Mouse (Mus musculus): ENCODE results near the gene A2ml1. TPM values are rescaled to one million over a fixed set of nuclear protein-coding genes. Genes with fewer than 3 reads are reported as not detected.
"Not testable (repeated sequence)": the region's sequence is repeated elsewhere in the genome, so short reads cannot be mapped to it uniquely, and the experiment has no call there.

A2ml1 gene
- 1.4 and 3.5 TPM in 2 replicates for polyA plus RNA-seq (2015; fragmentation: Nextera tagmentation; extraction: Ambion mirVana)

GRCm38 (mm10) chr6:128581508-128581907 lies at the start of gene A2ml1:
TSS of gene A2ml1 (minus strand) at chr6:128581608.
- Histone ChIP-seq H3K4me2 (ENCODE audit: low read length) (no peak within 1 kb of the TSS), H3K36me3 (ENCODE audit: control insufficient read depth, insufficient read depth, low read length) (no peaks in the 10 kb centered on the region), H3K27ac (ENCODE audit: low read length) (no peak within 1 kb of the TSS), H3K4me1 (ENCODE audit: control insufficient read depth, insufficient read depth, low read length) (no peaks in the 10 kb centered on the region), H3K27me3 (ENCODE audit: control insufficient read depth, insufficient read depth, low read depth, low read length) (no peaks in the 10 kb centered on the region), H3K9ac (ENCODE audit: low read depth, low read length) (no peak within 1 kb of the TSS), H3K4me3 (ENCODE audit: low read depth, low read length) (no peak within 1 kb of the TSS), H3K9me3 (replicated peaks; ENCODE audit: control insufficient read depth, low read length, poor library complexity, severe bottlenecking) (no peaks in the 10 kb centered on the region)
- no peak for ATAC-seq
- 84% methylated on average over 11 of the region's 11 CpGs for whole genome bisulfite sequencing

GRCm38 (mm10) chr6:128629771-128630739 lies 48.6 kb upstream of the A2ml1 start:
- H3K4me1 ChIP-seq (ENCODE audit: control insufficient read depth, insufficient read depth, low read length); H3K4me3 ChIP-seq (ENCODE audit: low read depth, low read length); H3K9ac ChIP-seq (ENCODE audit: low read depth, low read length); H3K27me3 ChIP-seq (ENCODE audit: control insufficient read depth, insufficient read depth, low read depth, low read length); H3K9me3 ChIP-seq (replicated peaks; ENCODE audit: control insufficient read depth, low read length, poor library complexity, severe bottlenecking); H3K36me3 ChIP-seq (ENCODE audit: control insufficient read depth, insufficient read depth, low read length); H3K27ac ChIP-seq (ENCODE audit: low read length); H3K4me2 ChIP-seq (ENCODE audit: low read length): not testable (repeated sequence)
- ATAC-seq, result peak; percentile 97
- 58% methylated on average over 12 of the region's 13 CpGs for WGBS

- 95% methylated on average over 6 of the region's 6 CpGs for WGBS
- not testable (repeated sequence) for H3K27ac ChIP-seq (ENCODE audit: low read length); H3K36me3 ChIP-seq (ENCODE audit: control insufficient read depth, insufficient read depth, low read length); H3K4me3 ChIP-seq (ENCODE audit: low read depth, low read length); ATAC-seq; H3K4me1 ChIP-seq (ENCODE audit: control insufficient read depth, insufficient read depth, low read length); H3K27me3 ChIP-seq (ENCODE audit: control insufficient read depth, insufficient read depth, low read depth, low read length); H3K9me3 ChIP-seq (replicated peaks; ENCODE audit: control insufficient read depth, low read length, poor library complexity, severe bottlenecking); H3K9ac ChIP-seq (ENCODE audit: low read depth, low read length); H3K4me2 ChIP-seq (ENCODE audit: low read length)
Measured at GRCm38 (mm10) chr6:128625246-128625645, 43.8 kb upstream of the A2ml1 start.

GRCm38 (mm10) chr6:128624425-128624824 lies 43.0 kb upstream of the A2ml1 start:
- 86% methylated on average over 4 of the region's 4 CpGs for WGBS
- Histone ChIP-seq H3K4me1 (ENCODE audit: control insufficient read depth, insufficient read depth, low read length) (no peaks in the 10 kb centered on the region), H3K9me3 (replicated peaks; ENCODE audit: control insufficient read depth, low read length, poor library complexity, severe bottlenecking) (no peaks in the 10 kb centered on the region), H3K4me2 (ENCODE audit: low read length) (no peak overlapping the region), H3K27ac (ENCODE audit: low read length) (no peak overlapping the region), H3K4me3 (ENCODE audit: low read depth, low read length) (no peak overlapping the region), H3K36me3 (ENCODE audit: control insufficient read depth, insufficient read depth, low read length) (no peaks in the 10 kb centered on the region), H3K9ac (ENCODE audit: low read depth, low read length) (no peak overlapping the region), H3K27me3 (ENCODE audit: control insufficient read depth, insufficient read depth, low read depth, low read length) (no peaks in the 10 kb centered on the region)
- no peak for ATAC-seq

GRCm38 (mm10) chr6:128623433-128623832 lies 42.0 kb upstream of the A2ml1 start, which contains the start of gene Klrb1a:
TSS of gene Klrb1a (minus strand) at chr6:128623533.
- H3K27me3 ChIP-seq (ENCODE audit: control insufficient read depth, insufficient read depth, low read depth, low read length); H3K9me3 ChIP-seq (replicated peaks; ENCODE audit: control insufficient read depth, low read length, poor library complexity, severe bottlenecking); H3K9ac ChIP-seq (ENCODE audit: low read depth, low read length); ATAC-seq; H3K4me3 ChIP-seq (ENCODE audit: low read depth, low read length); H3K4me1 ChIP-seq (ENCODE audit: control insufficient read depth, insufficient read depth, low read length); H3K4me2 ChIP-seq (ENCODE audit: low read length); H3K36me3 ChIP-seq (ENCODE audit: control insufficient read depth, insufficient read depth, low read length); H3K27ac ChIP-seq (ENCODE audit: low read length): not testable (repeated sequence)
- 97% methylated on average over 5 of the region's 5 CpGs for WGBS

- Histone ChIP-seq H3K4me3 (ENCODE audit: low read depth, low read length) (no peak overlapping the region), H3K36me3 (ENCODE audit: control insufficient read depth, insufficient read depth, low read length) (no peaks in the 10 kb centered on the region), H3K27me3 (ENCODE audit: control insufficient read depth, insufficient read depth, low read depth, low read length) (no peaks in the 10 kb centered on the region), H3K27ac (ENCODE audit: low read length) (no peak overlapping the region), H3K4me1 (ENCODE audit: control insufficient read depth, insufficient read depth, low read length) (no peaks in the 10 kb centered on the region), H3K9ac (ENCODE audit: low read depth, low read length) (no peak overlapping the region), H3K4me2 (ENCODE audit: low read length) (no peak overlapping the region), H3K9me3 (replicated peaks; ENCODE audit: control insufficient read depth, low read length, poor library complexity, severe bottlenecking) (no peaks in the 10 kb centered on the region)
- WGBS, result 55% methylated on average over 2 of the region's 2 CpGs
- no peak for ATAC-seq
Measured at GRCm38 (mm10) chr6:128622733-128623132, 41.3 kb upstream of the A2ml1 start.

GRCm38 (mm10) chr6:128606350-128606749 lies 24.9 kb upstream of the A2ml1 start:
- H3K4me2 ChIP-seq (ENCODE audit: low read length), result no peak overlapping the region

GRCm38 (mm10) chr6:128604512-128604911 lies 23.1 kb upstream of the A2ml1 start:
- H3K4me1 ChIP-seq (ENCODE audit: control insufficient read depth, insufficient read depth, low read length), result no peaks in the 10 kb centered on the region
- H3K9ac ChIP-seq (ENCODE audit: low read depth, low read length), result no peak overlapping the region
- no peak overlapping the region for H3K27ac ChIP-seq (ENCODE audit: low read length)
- no peaks in the 10 kb centered on the region for H3K27me3 ChIP-seq (ENCODE audit: control insufficient read depth, insufficient read depth, low read depth, low read length)
- no peaks in the 10 kb centered on the region for H3K9me3 ChIP-seq (replicated peaks; ENCODE audit: control insufficient read depth, low read length, poor library complexity, severe bottlenecking)
- no peak for ATAC-seq
- H3K4me2 ChIP-seq (ENCODE audit: low read length), result no peak overlapping the region
- WGBS, result 47% methylated on average over 5 of the region's 5 CpGs
- no peak overlapping the region for H3K4me3 ChIP-seq (ENCODE audit: low read depth, low read length)
- no peaks in the 10 kb centered on the region for H3K36me3 ChIP-seq (ENCODE audit: control insufficient read depth, insufficient read depth, low read length)

More at GRCm38 (mm10) chr6:128606350-128606749, 24.9 kb upstream of the A2ml1 start:
- Histone ChIP-seq H3K4me3 (ENCODE audit: low read depth, low read length) (no peak overlapping the region), H3K36me3 (ENCODE audit: control insufficient read depth, insufficient read depth, low read length) (no peaks in the 10 kb centered on the region), H3K27ac (ENCODE audit: low read length) (no peak overlapping the region), H3K9ac (ENCODE audit: low read depth, low read length) (no peak overlapping the region), H3K4me1 (ENCODE audit: control insufficient read depth, insufficient read depth, low read length) (no peaks in the 10 kb centered on the region), H3K9me3 (replicated peaks; ENCODE audit: control insufficient read depth, low read length, poor library complexity, severe bottlenecking) (no peaks in the 10 kb centered on the region), H3K27me3 (ENCODE audit: control insufficient read depth, insufficient read depth, low read depth, low read length) (no peaks in the 10 kb centered on the region)
- ATAC-seq, result no peak
- 79% methylated on average over 9 of the region's 9 CpGs for WGBS
